Mouse (Mus musculus) embryo, embryonic 9.5 days (tissue): ENCODE data around the gene Pde3a.

ENCODE experiments used
- DNase-seq: peaks from one replicate; pipeline ENCODE4 v3.0.0-alpha.2; 2017; ENCODE audit errors: extremely low spot score

Gene Pde3a

GRCm38 (mm10) chr6:141267888-141268570, 19.0 kb downstream of the Pde3a start:
- no peak for DNase-seq

- DNase-seq = no peak
These were observed 19.8 kb downstream of the Pde3a start for GRCm38 (mm10) chr6:141268871-141269270.

- no peak for DNase-seq
These were observed 22.1 kb downstream of the Pde3a start for GRCm38 (mm10) chr6:141271133-141271532.

- no peak for DNase-seq
These were observed 22.5 kb downstream of the Pde3a start for GRCm38 (mm10) chr6:141271579-141271978.

GRCm38 (mm10) chr6:141273685-141274084, 24.6 kb downstream of the Pde3a start:
- DNase-seq = no peak

GRCm38 (mm10) chr6:141281685-141282084, 32.6 kb downstream of the Pde3a start:
- DNase-seq = no peak

GRCm38 (mm10) chr6:141282796-141283195, 33.7 kb downstream of the Pde3a start:
- DNase-seq = no peak

GRCm38 (mm10) chr6:141291195-141291594, 42.1 kb downstream of the Pde3a start:
- DNase-seq = no peak

- no peak for DNase-seq
These were observed 43.9 kb downstream of the Pde3a start for GRCm38 (mm10) chr6:141292826-141293459.

- no peak for DNase-seq
These were observed 44.4 kb downstream of the Pde3a start for GRCm38 (mm10) chr6:141293460-141293853.

GRCm38 (mm10) chr6:141295264-141295663, 46.2 kb downstream of the Pde3a start:
- no peak for DNase-seq

GRCm38 (mm10) chr6:141301750-141302748, 53.0 kb downstream of the Pde3a start:
- no peak for DNase-seq

GRCm38 (mm10) chr6:141302842-141303241, 53.8 kb downstream of the Pde3a start:
- no peak for DNase-seq

- no peak for DNase-seq
These were observed 58.3 kb downstream of the Pde3a start for GRCm38 (mm10) chr6:141307326-141307725.

- DNase-seq = no peak
These were observed 59.4 kb downstream of the Pde3a start for GRCm38 (mm10) chr6:141308451-141308850.

GRCm38 (mm10) chr6:141309872-141310271, 60.8 kb downstream of the Pde3a start:
- no peak for DNase-seq

- no peak for DNase-seq
These were observed 61.3 kb downstream of the Pde3a start for GRCm38 (mm10) chr6:141310351-141310750.

GRCm38 (mm10) chr6:141311615-141312014, 62.5 kb downstream of the Pde3a start:
- no peak for DNase-seq

- no peak for DNase-seq
These were observed 64.0 kb downstream of the Pde3a start for GRCm38 (mm10) chr6:141313112-141313511.

- no peak for DNase-seq
These were observed 69.4 kb downstream of the Pde3a start for GRCm38 (mm10) chr6:141318440-141318839.

GRCm38 (mm10) chr6:141321253-141321652, 72.2 kb downstream of the Pde3a start:
- DNase-seq = no peak

- no peak for DNase-seq
These were observed 73.9 kb downstream of the Pde3a start for GRCm38 (mm10) chr6:141322961-141323360.
